Mouse (Mus musculus): ENCODE results near the gene Olfr923. TPM values are rescaled to one million over a fixed set of nuclear protein-coding genes. Genes with fewer than 3 reads are reported as not detected.

The Olfr923 gene
- polyA plus RNA-seq (2014; fragmentation: Illumina TruSeq; extraction: RNeasy Lipid Tissue Mini Kit (QIAGEN cat#74804); ENCODE audit: low read depth, low replicate concordance): not detected

DNA sequence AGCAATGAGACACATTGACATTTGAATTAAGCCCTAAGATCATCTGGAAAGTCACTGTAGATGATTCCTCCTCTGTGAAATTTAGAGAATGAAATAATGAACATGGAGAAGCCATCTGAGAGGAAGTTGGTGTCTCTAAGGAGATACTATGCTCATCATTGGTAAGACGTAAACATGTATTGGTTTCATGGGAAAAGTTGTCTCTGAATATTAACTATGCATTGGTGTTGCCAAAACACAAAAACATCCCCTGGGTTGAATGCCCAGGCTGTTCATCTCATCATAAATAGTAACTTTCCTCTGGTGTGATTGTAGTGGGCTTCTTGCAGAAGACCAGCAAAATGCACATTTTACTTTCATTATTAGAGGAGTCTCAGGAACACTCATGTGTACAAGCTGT is at the start of gene Olfr923:
Gene Olfr923 (plus strand): TSS at position 301 of the 400 bp plus-strand sequence.

DNA sequence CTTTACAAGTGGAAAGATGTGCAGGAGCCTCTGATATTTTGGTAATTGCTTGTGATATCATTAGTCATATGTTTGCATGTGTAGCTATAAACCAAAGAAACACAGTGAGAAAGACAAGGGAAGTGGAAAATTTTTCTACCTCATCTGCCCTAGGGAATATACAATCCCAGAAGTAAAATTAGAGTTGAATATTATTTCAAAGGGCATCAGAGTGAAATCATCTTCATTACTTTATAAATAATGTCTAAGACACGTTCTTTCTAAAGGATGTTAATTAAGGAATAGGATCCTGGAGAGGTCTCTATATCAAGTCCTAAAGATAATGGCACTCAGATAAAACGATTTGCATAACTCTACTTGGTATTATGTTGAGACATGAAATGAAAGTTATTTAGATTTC is 12.0 kb upstream of the Olfr923 start, which contains the start of gene Olfr922:
Gene Olfr922 (plus strand): TSS at position 301 of the 400 bp plus-strand sequence.

DNA sequence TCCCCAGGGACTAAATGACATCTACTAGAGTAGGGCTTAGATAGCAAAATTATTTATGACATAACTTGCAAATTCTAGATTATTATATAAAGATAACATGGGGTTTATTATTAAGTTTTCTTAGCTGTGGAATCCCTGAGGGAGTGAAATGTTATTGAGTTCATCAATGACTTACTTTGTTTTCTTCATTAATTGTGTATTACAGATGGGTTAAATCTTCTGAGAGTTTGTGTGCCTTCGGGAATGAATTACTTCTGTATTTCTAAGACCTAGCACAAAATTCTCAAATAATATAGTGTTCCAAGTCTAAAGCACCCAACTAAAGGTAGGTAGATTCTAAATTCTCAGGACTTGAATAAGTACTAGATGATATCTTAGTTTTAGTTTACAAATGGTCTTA is 17.8 kb downstream of the Olfr923 start, which contains the start of gene Olfr924:
Gene Olfr924 (plus strand): TSS at position 301 of the 400 bp plus-strand sequence.

DNA sequence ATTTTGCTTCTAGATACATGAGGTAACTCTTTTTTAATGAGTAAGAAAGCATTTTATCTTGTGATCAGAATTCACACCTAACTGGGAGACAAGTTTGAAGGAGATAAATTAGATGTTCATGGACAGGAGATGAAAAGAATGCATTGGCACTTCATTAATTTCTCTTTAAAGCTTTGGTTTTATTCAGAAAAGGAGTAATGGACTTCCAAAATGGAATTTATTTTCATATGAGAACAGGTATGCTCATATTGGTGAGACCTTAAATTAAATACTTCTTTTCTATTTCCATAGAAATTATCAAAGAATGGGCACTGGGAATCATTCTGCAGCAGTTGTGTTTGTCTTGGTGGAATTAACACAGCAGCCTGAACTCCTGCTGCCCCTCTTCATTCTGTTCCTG is 28.4 kb downstream of the Olfr923 start, which contains the start of gene Olfr26:
Gene Olfr26 (plus strand): TSS at position 301 of the 400 bp plus-strand sequence.

DNA sequence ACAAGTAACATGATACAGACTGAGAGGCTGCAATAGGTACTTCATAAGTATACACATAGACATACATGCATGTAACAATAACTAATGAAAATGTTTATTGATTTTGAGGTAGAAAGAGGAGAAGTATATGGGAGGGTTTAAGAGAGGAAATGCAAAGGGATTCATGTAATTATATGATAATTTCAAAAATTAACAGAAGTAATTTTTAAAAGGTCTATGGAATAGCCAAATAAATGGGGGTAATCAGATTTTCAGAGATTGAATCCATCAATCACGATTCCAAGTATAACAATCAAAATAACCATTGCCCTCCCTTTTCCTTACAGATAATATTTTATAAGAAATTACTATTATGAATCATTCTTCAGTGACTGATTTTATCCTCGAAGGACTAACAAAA is 50.5 kb downstream of the Olfr923 start, which contains the start of gene Olfr926:
Gene Olfr926 (plus strand): TSS at position 301 of the 400 bp plus-strand sequence.

Other genes starting within 250 kb of the Olfr923 start
- gene Olfr912, start 246.4 kb upstream of the Olfr923 start, polyA plus RNA-seq (2014; fragmentation: Illumina TruSeq; extraction: RNeasy Lipid Tissue Mini Kit (QIAGEN cat#74804); ENCODE audit: low read depth, low replicate concordance): not detected
- gene Olfr913, start 233.8 kb upstream of the Olfr923 start, polyA plus RNA-seq (2014; fragmentation: Illumina TruSeq; extraction: RNeasy Lipid Tissue Mini Kit (QIAGEN cat#74804); ENCODE audit: low read depth, low replicate concordance): not detected
- gene Olfr914, start 221.4 kb upstream of the Olfr923 start, polyA plus RNA-seq (2014; fragmentation: Illumina TruSeq; extraction: RNeasy Lipid Tissue Mini Kit (QIAGEN cat#74804); ENCODE audit: low read depth, low replicate concordance): not detected
- not detected for gene Olfr916, start 166.7 kb upstream of the Olfr923 start, polyA plus RNA-seq (2014; fragmentation: Illumina TruSeq; extraction: RNeasy Lipid Tissue Mini Kit (QIAGEN cat#74804); ENCODE audit: low read depth, low replicate concordance)
- not detected for gene Olfr917, start 160.7 kb upstream of the Olfr923 start, polyA plus RNA-seq (2014; fragmentation: Illumina TruSeq; extraction: RNeasy Lipid Tissue Mini Kit (QIAGEN cat#74804); ENCODE audit: low read depth, low replicate concordance)
- not detected for gene Olfr918, start 151.9 kb upstream of the Olfr923 start, polyA plus RNA-seq (2014; fragmentation: Illumina TruSeq; extraction: RNeasy Lipid Tissue Mini Kit (QIAGEN cat#74804); ENCODE audit: low read depth, low replicate concordance)
- not detected for gene Olfr919, start 122.9 kb upstream of the Olfr923 start, polyA plus RNA-seq (2014; fragmentation: Illumina TruSeq; extraction: RNeasy Lipid Tissue Mini Kit (QIAGEN cat#74804); ENCODE audit: low read depth, low replicate concordance)
- gene Vwa5a, start 108.3 kb upstream of the Olfr923 start, polyA plus RNA-seq (2014; fragmentation: Illumina TruSeq; extraction: RNeasy Lipid Tissue Mini Kit (QIAGEN cat#74804); ENCODE audit: low read depth, low replicate concordance): 128 TPM
- gene Olfr920, start 74.2 kb upstream of the Olfr923 start, polyA plus RNA-seq (2014; fragmentation: Illumina TruSeq; extraction: RNeasy Lipid Tissue Mini Kit (QIAGEN cat#74804); ENCODE audit: low read depth, low replicate concordance): 2.1 TPM
- not detected for gene Olfr921, start 53.5 kb upstream of the Olfr923 start, polyA plus RNA-seq (2014; fragmentation: Illumina TruSeq; extraction: RNeasy Lipid Tissue Mini Kit (QIAGEN cat#74804); ENCODE audit: low read depth, low replicate concordance)
- gene Olfr922, start 11.9 kb upstream of the Olfr923 start, polyA plus RNA-seq (2014; fragmentation: Illumina TruSeq; extraction: RNeasy Lipid Tissue Mini Kit (QIAGEN cat#74804); ENCODE audit: low read depth, low replicate concordance): not detected
- not detected for gene Olfr924, start 17.9 kb downstream of the Olfr923 start, polyA plus RNA-seq (2014; fragmentation: Illumina TruSeq; extraction: RNeasy Lipid Tissue Mini Kit (QIAGEN cat#74804); ENCODE audit: low read depth, low replicate concordance)
- not detected for gene Olfr26, start 28.5 kb downstream of the Olfr923 start, polyA plus RNA-seq (2014; fragmentation: Illumina TruSeq; extraction: RNeasy Lipid Tissue Mini Kit (QIAGEN cat#74804); ENCODE audit: low read depth, low replicate concordance)
- gene Olfr926, start 50.6 kb downstream of the Olfr923 start, polyA plus RNA-seq (2014; fragmentation: Illumina TruSeq; extraction: RNeasy Lipid Tissue Mini Kit (QIAGEN cat#74804); ENCODE audit: low read depth, low replicate concordance): not detected
- not detected for gene Olfr930, start 103.3 kb downstream of the Olfr923 start, polyA plus RNA-seq (2014; fragmentation: Illumina TruSeq; extraction: RNeasy Lipid Tissue Mini Kit (QIAGEN cat#74804); ENCODE audit: low read depth, low replicate concordance)
- gene Olfr933, start 145.8 kb downstream of the Olfr923 start, polyA plus RNA-seq (2014; fragmentation: Illumina TruSeq; extraction: RNeasy Lipid Tissue Mini Kit (QIAGEN cat#74804); ENCODE audit: low read depth, low replicate concordance): not detected
- gene Olfr934, start 161.8 kb downstream of the Olfr923 start, polyA plus RNA-seq (2014; fragmentation: Illumina TruSeq; extraction: RNeasy Lipid Tissue Mini Kit (QIAGEN cat#74804); ENCODE audit: low read depth, low replicate concordance): not detected
- not detected for gene Olfr935, start 173.1 kb downstream of the Olfr923 start, polyA plus RNA-seq (2014; fragmentation: Illumina TruSeq; extraction: RNeasy Lipid Tissue Mini Kit (QIAGEN cat#74804); ENCODE audit: low read depth, low replicate concordance)
- not detected for gene Olfr146, start 196.8 kb downstream of the Olfr923 start, polyA plus RNA-seq (2014; fragmentation: Illumina TruSeq; extraction: RNeasy Lipid Tissue Mini Kit (QIAGEN cat#74804); ENCODE audit: low read depth, low replicate concordance)
- not detected for gene Olfr937, start 238.4 kb downstream of the Olfr923 start, polyA plus RNA-seq (2014; fragmentation: Illumina TruSeq; extraction: RNeasy Lipid Tissue Mini Kit (QIAGEN cat#74804); ENCODE audit: low read depth, low replicate concordance)